Mouse (Mus musculus) spleen, postnatal 14 days (tissue): ENCODE data around the gene Plekhd1.

Experiments
- DNase-seq, 2 experiments: peaks; one replicate each; pipeline ENCODE4 v3.0.0; 2021 to 2022; ENCODE audit warnings: low spot score in 2 of 2

Gene Plekhd1

GRCm38 (mm10) chr12:80699144-80699531 is 6.7 kb downstream of the Plekhd1 start:
- DNase-seq, result no peak

DNA sequence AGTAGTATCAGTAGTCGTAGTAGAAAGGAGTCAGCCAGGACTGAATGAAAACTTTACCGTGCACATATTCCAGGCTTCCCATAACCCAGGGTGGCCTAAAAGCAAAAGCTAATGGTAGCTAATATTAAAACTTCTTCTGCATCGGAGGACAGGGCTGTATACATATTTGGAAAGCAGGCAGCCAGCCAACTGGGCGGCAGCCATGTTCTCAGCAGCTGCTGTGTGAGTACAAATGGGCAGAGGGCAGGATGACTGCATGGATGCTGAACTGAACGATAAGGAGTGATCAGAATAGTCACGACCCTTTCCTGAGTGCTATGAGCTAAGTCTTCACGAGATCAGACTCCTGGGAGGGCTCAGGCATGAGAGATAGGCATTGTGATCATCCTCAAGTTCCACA is 8.9 kb downstream of the Plekhd1 start:
- DNase-seq, result no peak

DNA sequence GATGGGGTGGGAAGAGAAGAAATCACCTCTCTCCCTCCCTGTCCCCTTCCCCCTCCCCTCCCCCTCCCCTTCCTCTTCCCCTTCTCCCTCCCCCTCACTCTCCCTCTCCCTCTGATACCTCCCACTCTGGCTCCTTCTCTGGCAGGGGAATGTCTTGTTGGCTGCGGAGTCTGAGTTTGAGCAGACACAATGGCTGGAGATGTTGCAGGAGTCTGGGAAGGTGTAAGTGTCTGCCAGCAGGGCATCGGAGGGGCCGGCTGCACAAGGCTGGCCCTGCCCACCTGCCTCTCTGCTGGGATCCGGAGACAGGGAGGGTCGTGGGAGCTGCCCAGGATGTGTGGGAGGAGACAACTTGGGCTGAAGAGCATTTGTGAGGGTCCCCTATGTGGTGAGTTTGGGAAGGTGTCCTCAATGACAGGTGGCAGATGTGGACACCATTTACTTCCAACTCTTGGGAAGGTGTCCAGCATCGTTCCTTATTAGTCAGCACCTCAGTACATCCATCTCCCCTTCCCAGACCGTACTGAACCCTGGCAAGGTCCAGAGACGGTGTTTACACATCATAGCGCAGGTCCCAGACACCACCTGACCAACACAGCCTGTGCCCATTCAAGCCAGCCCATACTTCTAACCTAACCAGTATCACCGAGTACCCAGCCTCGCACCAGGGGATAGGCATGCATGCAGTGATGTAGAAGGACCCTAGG is 14.0 kb downstream of the Plekhd1 start:
- DNase-seq, result no peak

DNA sequence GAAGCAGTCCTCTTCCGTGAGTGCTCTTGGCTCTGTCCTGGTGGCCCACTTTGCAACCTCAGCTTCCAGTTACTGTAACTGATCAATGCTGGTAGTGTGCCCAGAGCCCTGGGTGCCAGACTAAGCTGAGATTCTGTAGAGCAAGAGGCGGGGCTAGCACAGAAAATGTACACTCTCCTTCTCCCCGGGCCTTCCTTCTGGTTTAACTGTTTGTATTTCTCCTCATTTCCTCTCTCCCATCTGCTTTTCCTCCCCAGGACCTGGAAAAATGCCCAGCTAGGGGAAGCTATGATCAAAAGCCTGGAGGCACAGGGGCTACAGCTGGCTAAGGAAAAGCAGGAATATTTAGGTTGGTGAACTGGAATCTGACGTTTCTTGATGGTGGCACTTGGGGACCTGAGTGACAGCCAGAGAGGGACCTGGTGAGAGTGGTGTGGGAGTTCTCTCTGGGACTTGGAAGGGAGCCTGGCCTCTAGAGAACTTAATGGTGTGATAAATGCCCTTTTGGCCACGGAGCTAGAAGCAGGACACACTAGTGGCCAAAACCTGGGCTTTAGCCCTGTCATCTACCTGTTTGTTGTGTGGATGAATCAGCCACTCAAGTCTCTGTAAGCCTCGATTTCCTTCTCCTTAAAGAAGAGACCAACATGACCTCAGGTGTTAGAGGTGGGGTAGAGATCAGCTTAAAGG is 14.7 kb downstream of the Plekhd1 start:
- no peak for DNase-seq

DNA sequence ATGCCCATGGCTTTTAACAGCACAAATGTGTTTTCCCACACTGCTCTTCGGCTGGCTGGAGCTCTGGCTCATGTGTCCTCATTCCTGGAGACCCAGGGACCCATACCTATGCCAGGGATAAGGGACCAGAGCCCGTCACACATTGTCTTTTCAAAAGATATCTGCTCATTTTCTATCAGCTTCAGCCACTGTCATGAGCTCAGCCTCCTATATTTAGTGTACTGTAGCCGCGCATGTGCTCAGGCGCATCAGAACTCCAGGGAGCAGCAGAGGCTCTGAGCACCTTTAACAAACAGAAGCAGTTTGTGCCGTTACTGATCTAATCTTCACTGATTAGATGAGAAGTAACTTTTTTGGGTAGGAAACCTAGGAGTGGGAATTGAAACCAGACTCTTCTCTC is 23.5 kb downstream of the Plekhd1 start:
- DNase-seq, result no peak

GRCm38 (mm10) chr12:80719141-80719540 is 26.8 kb downstream of the Plekhd1 start:
- no peak for DNase-seq

DNA sequence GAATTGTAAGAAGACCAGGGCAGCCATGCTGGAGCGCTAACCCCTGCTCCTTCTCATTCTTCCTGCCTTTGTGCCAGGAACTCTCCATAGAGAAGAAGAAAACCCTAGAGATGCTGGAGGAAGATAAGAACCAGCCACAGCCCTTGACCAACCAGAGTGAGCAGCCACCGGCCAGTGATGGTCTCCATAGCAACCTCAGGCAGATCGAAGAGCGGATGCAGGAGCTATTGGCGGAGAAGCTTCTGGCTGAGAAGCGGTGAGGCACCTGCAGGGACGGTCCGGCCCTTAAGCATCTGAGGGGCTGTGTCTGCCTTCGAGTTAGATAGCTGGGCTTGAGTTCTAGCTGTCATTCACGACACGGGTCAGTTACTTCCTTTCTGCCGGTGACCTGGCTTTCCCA is 28.1 kb downstream of the Plekhd1 start:
- no peak for DNase-seq

DNA sequence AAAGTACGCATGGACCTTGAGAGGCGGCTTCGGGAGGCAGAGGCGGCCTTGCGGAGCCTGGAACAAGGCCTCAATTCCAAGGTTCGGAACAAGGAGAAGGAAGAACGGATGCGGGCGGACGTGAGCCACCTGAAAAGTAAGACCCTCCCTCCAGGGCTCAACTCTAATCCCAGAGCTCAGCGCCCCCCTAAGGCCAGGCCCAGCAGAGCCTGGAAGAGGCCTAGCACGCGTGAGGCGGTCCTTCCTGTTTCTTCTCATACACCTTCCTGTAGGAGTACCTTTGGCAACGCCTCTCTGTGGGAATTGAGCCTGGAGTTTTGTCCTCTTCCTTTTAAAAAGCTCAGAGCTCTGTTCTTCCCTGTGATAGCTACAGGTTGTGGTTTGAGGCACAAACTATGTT is 29.1 kb downstream of the Plekhd1 start:
- no peak for DNase-seq

DNA sequence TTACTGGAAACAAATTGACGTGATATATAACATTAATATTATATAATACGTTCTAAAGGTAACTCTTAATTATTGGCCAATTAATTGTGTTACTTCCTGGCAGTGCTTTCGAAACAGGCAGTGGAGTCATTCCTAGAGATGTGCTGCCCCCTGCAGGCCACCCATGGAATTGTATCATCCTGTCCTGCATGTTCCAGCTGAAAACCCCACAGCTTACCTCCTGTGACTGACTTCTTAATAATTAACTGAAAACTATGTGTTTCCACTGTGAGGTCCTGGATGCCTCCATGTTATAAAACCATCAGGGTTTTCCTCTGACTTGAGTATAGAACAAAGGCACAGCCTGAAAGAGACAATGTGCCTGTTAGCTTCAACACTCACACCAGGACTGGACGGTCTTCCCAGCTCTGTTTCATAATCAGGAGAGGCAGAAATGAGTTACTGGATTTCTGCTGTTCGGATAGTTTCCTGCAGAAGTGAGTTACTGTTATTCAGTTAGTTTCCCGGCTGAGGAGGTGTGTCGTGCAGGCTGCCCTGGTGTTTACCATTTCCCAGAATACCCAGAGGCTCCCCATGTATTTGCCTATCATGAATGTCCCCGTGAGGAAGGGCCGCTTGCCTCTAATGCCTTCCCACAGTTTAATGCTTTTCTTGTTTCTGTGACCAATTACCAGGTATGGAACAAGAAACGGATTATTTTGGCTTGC is 32.6 kb downstream of the Plekhd1 start:
- DNase-seq, result peak; percentile 59 to 72

- no peak for DNase-seq
Measured at GRCm38 (mm10) chr12:80728207-80728606, 35.8 kb downstream of the Plekhd1 start.

DNA sequence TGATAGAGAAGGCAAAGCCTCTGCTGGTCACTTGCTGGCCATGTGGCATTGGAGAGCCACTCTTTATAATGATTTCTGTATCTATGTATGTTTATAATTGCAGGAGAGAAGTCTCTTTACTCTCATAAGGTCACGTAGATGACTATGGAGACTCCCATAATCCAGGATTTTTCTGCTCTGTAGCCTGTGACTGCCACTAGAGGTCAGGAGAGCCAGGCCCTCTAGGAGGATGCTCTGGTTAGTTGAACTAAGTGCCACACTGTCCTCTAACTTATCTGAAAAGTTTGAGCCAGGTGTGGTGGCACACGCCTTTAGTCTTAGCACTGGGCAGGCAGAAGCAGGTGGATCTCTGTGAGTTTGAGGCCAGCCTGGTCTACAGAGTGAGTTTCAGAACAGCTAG is 36.4 kb downstream of the Plekhd1 start:
- DNase-seq, result no peak

DNA sequence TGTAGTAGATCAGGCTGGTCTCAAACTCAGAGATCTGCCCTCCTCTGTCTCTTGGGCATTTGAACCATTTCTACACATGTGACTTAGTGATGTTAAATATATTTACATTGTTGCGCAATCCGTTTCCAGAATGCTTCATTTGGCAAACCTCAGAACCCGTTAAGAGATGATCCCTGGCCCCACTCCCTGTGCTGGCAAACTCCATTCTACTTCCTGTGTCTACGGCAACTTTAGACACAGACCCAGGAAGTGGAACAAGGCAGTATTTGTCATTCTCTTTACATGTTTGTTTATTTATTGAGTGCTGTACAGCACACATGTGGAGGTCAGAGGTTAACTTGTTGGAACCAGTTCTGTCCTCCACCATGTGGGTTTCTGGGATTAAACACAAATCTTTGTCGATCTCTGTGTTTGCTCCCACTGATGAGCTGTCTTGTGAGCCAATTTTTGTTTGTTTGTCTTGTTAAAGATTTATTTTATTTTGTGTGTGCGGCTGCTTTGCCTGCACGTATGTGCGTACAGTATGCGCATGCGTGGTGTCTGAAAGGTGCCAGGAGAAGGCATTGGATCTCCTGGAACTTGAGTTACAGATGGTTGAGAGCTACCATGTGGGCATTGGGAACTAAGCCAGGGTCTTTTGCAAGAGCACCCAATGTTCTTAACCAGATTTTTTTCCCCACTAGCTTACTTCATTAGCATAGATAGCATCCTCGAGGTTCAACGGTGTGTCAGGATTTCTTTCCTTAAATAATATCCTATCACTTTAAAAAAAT is 37.6 kb downstream of the Plekhd1 start:
- no peak for DNase-seq

GRCm38 (mm10) chr12:80730567-80730966 is 38.2 kb downstream of the Plekhd1 start:
- DNase-seq, result no peak

- DNase-seq, result no peak
Measured at GRCm38 (mm10) chr12:80734526-80735470, 42.4 kb downstream of the Plekhd1 start.

DNA sequence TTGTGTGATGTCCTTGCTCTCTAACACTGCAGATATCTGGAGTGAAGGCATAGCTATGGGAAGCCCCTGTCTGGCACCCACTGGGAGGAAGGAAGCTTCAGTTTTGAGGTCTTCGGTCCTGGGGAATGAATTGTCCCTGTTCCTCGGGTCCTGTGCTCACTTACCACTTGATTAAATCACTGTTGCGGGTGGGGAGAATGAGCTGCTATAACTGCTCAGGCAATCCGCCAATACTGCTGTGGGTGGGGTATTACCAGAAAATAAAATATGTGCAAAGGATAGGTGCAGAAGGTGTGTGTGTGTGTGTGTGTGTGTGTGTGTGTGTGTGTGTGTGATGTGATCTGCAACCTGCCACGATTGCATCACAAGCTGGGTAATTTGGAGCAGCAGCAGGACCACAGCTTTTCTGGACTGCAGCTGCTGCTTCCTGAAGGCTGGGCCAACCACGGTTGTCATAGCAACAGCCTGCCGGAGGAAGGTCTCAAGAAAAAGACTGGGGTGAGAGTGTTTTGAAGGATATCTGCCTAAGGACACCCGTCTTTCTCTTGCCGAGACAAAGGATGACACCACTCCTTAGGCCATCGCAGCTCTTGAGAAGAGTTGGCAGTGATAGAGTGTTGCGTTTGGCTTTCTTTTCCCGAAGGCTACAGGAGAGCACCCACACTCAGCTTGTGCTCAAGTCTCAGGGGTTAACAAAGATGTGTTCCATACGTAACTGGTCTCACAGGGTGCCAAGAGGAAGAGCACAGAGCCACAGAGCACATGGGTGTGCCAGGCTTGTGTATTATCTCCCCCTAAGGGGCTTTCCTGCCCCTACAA is 44.3 kb downstream of the Plekhd1 start:
- DNase-seq, result no peak

DNA sequence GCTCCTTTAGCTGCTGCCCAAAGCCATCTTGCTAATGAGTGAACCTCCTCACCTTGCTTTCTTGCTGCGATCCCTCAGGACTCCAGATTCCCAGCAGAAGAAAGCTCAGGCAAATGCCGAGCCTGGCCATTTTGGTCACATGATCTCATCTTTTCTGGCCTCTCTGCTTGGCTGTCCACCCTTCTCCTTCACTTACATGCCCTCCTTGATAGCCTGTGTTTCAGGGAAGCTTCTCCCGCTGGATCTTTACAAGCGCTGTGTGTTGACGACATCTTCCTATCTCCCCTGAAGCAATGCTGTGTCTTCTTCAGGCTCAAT is 44.9 kb downstream of the Plekhd1 start:
- no peak for DNase-seq

DNA sequence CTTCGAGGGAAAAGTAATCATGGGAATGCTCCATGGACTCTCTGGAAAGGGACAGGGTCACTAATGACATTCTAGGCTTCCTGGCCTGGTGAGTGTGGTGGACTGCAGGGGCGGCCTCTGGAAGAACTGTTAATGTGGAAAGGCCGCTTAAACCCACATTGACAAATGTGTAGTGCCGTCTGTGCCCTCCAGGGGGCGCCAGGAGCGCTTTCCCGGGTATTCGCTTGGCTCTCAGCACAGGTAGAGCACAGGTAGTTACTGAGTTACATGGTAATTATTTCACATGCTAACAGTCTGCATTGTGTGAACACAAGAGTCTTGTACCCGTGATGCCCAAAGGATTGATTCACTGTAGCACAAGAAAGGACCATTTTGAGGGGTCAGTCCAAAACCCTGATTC is 47.1 kb downstream of the Plekhd1 start:
- DNase-seq, result peak in 1 of 2 experiments; percentile 32

- DNase-seq, result no peak
Measured at GRCm38 (mm10) chr12:80744614-80745013, 52.2 kb downstream of the Plekhd1 start.

- no peak for DNase-seq
Measured at GRCm38 (mm10) chr12:80746031-80746813, 53.8 kb downstream of the Plekhd1 start.

GRCm38 (mm10) chr12:80751556-80751955 is 59.2 kb downstream of the Plekhd1 start:
- DNase-seq, result no peak
